Mouse (Mus musculus) ES-Bruce4 (cell line): Measurements from ENCODE around the gene Notch2.

Source experiments
- CTCF ChIP-seq: IDR thresholded peaks from one replicate; pipeline ENCODE4 v1.8.1; 2011; ENCODE audit warnings: low read depth, low read length
- POLR2A ChIP-seq: IDR thresholded peaks from one replicate; pipeline ENCODE4 v1.8.1; 2011; ENCODE audit warnings: low read length; ENCODE audit not compliant: insufficient read depth

DNA sequence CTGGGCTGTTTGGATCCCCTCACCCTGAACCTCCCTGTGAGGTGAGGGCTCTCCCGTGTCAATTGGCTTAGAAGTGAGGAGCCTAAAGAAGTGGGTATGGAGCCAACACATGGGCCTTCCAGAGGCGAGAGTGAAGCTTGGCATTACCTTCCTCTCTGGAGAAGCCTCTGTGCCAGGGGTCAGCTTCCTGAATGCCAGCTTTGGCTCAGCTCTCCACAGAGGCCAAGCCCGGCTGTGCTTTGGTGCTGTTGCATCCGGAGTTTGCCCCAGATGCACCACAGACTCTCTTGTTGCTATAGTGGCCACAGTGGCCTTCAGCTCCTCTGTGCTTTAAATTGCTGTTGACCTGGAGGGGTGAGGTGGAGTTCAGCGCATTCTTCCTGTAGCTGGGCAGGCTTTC lies 76.4 kb downstream of the Notch2 start:
- TF ChIP-seq POLR2A (no peak), CTCF (no peak)
